Mouse (Mus musculus) midbrain, embryonic 11.5 days (tissue): ENCODE results near the gene Cfap161. TPM values are rescaled to one million over a fixed set of nuclear protein-coding genes. Genes with fewer than 3 reads are reported as not detected.

Experiments used
- ATAC-seq: fragments of 200-750 bp; cut with Nextera tagmentation; 2 replicates; pipeline ENCODE4 v1.8.0; 2017; ENCODE audit warnings: moderate TSS enrichment, moderate library complexity; ENCODE audit not compliant: low FRiP score
- DNase-seq: peaks from one replicate; pipeline ENCODE4 v3.0.0; 2015; ENCODE audit warnings: low spot score; ENCODE audit errors: missing footprints
- H3K27ac ChIP-seq: fragments of 300-500 bp; sonication (generic); 2 replicates; pipeline ENCODE4 v1.5.1; 2014; ENCODE audit warnings: low read depth, low read length
- H3K27me3 ChIP-seq: fragments of 300-500 bp; sonication (generic); 2 replicates; pipeline ENCODE4 v1.6.1; 2014; ENCODE audit warnings: mild to moderate bottlenecking, low read length, moderate library complexity, mixed read lengths; ENCODE audit not compliant: control insufficient read depth, insufficient read depth
- H3K36me3 ChIP-seq: fragments of 300-500 bp; sonication (generic); 2 replicates; pipeline ENCODE4 v1.6.1; 2014; ENCODE audit warnings: mild to moderate bottlenecking, low read length, moderate library complexity, mixed read lengths; ENCODE audit not compliant: control insufficient read depth, insufficient read depth
- H3K4me1 ChIP-seq: fragments of 300-500 bp; sonication (generic); 2 replicates; pipeline ENCODE4 v1.6.1; 2014; ENCODE audit warnings: low read length; ENCODE audit not compliant: control insufficient read depth, insufficient read depth
- H3K4me2 ChIP-seq: fragments of 300-500 bp; sonication (generic); 2 replicates; pipeline ENCODE4 v1.6.1; 2014; ENCODE audit warnings: mild to moderate bottlenecking, moderate library complexity
- H3K4me3 ChIP-seq: fragments of 300-500 bp; sonication (generic); 2 replicates; pipeline ENCODE4 v1.5.1; 2014; ENCODE audit warnings: low read depth, low read length
- H3K9ac ChIP-seq: fragments of 300-500 bp; sonication (generic); 2 replicates; pipeline ENCODE4 v1.6.1; 2014; ENCODE audit warnings: low read length
- H3K9me3 ChIP-seq: fragments of 300-500 bp; sonication (generic); 2 replicates; pipeline ENCODE4 v1.6.1; 2016; ENCODE audit warnings: low read length; ENCODE audit not compliant: control insufficient read depth
- WGBS: fragments of 180-500 bp; shearing (Covaris S2); extraction: QIAGEN DNeasy Blood & Tissue Kit; methylation state at CpG from one replicate; pipeline ENCODE4 v1.1.7; 2014; 5-methylcytosine and 5-hydroxymethylcytosine counted together
- polyA plus RNA-seq: library from polyadenylated mRNA; unstranded; fragments of >200 nt; fragmentation: Nextera tagmentation; extraction: Ambion mirVana; gene quantifications from 2 replicates; pipeline ENCODE4 v1.2.1, GENCODE M21; 2014

Gene Cfap161
- polyA plus RNA-seq, 1 experiment from 2014 or later = not detected

GRCm38 (mm10) chr7:83796177-83796576, 1.5 kb upstream of the Cfap161 start:
- ATAC-seq = no peak

GRCm38 (mm10) chr7:83794006-83794683, 535 bp downstream of the Cfap161 start:
- Histone ChIP-seq H3K27ac (no peak overlapping the region), H3K4me2 (peak overlapping the region; percentile 34; the same call in 1 of the 2 replicates), H3K36me3 (no peaks in the 10 kb centered on the region), H3K9ac (no peak overlapping the region), H3K27me3 (no peaks in the 10 kb centered on the region), H3K4me1 (no peaks in the 10 kb centered on the region; the same call in none of the 2 replicates), H3K9me3 (no peaks in the 10 kb centered on the region), H3K4me3 (no peak overlapping the region)
- WGBS = 53% methylated on average over 11 of the region's 11 CpGs
- DNase-seq = no peak
- ATAC-seq = no peak; the same call in 1 of the 2 replicates

More at GRCm38 (mm10) chr7:83796177-83796576, 1.5 kb upstream of the Cfap161 start:
- no peaks in the 10 kb centered on the region; the same call in none of the 2 replicates for H3K4me1 ChIP-seq
- no peak overlapping the region for H3K9ac ChIP-seq
- no peak overlapping the region for H3K4me3 ChIP-seq
- H3K27ac ChIP-seq = no peak overlapping the region
- 63% methylated on average over 5 of the region's 5 CpGs for WGBS
- H3K36me3 ChIP-seq = no peaks in the 10 kb centered on the region
- H3K4me2 ChIP-seq = no peak overlapping the region
- no peak for DNase-seq
- no peaks in the 10 kb centered on the region for H3K9me3 ChIP-seq
- no peaks in the 10 kb centered on the region for H3K27me3 ChIP-seq

- H3K27me3 ChIP-seq = no peaks in the 10 kb centered on the region
- H3K4me1 ChIP-seq = no peaks in the 10 kb centered on the region
- H3K4me2 ChIP-seq = no peak overlapping the region
- H3K27ac ChIP-seq = no peak overlapping the region
- no peaks in the 10 kb centered on the region for H3K9me3 ChIP-seq
- no peak overlapping the region for H3K4me3 ChIP-seq
- DNase-seq (no peak), ATAC-seq (no peak)
- H3K9ac ChIP-seq = no peak overlapping the region
- no peaks in the 10 kb centered on the region for H3K36me3 ChIP-seq
- WGBS = 86% methylated on average over 4 of the region's 4 CpGs
Observed at GRCm38 (mm10) chr7:83780881-83781280, 13.8 kb downstream of the Cfap161 start.

GRCm38 (mm10) chr7:83780026-83780425, 14.7 kb downstream of the Cfap161 start:
- no peak for ATAC-seq
- Histone ChIP-seq H3K4me1 (no peaks in the 10 kb centered on the region), H3K27ac (no peak overlapping the region), H3K4me2 (no peak overlapping the region), H3K36me3 (no peaks in the 10 kb centered on the region), H3K27me3 (no peaks in the 10 kb centered on the region), H3K4me3 (no peak overlapping the region), H3K9me3 (no peaks in the 10 kb centered on the region), H3K9ac (no peak overlapping the region)
- 86% methylated on average over 4 of the region's 4 CpGs for WGBS
- DNase-seq = no peak

- 69% methylated on average over 2 of the region's 2 CpGs for WGBS
- DNase-seq = no peak
- H3K36me3 ChIP-seq = no peaks in the 10 kb centered on the region
Observed at GRCm38 (mm10) chr7:83779028-83779427, 15.7 kb downstream of the Cfap161 start.

GRCm38 (mm10) chr7:83778516-83778915, 16.2 kb downstream of the Cfap161 start:
- Histone ChIP-seq H3K9me3 (no peaks in the 10 kb centered on the region), H3K36me3 (no peaks in the 10 kb centered on the region), H3K27ac (no peak overlapping the region), H3K4me2 (no peak overlapping the region), H3K4me1 (no peaks in the 10 kb centered on the region), H3K27me3 (no peaks in the 10 kb centered on the region), H3K4me3 (no peak overlapping the region), H3K9ac (no peak overlapping the region)
- WGBS = 76% methylated on average over 2 of the region's 2 CpGs
- ATAC-seq (no peak), DNase-seq (no peak)

More at GRCm38 (mm10) chr7:83779028-83779427, 15.7 kb downstream of the Cfap161 start:
- Histone ChIP-seq H3K9ac (no peak overlapping the region), H3K4me1 (no peaks in the 10 kb centered on the region), H3K9me3 (no peaks in the 10 kb centered on the region), H3K4me3 (no peak overlapping the region), H3K27me3 (no peaks in the 10 kb centered on the region), H3K27ac (no peak overlapping the region), H3K4me2 (no peak overlapping the region)
- no peak for ATAC-seq

- Histone ChIP-seq H3K27ac (no peak overlapping the region), H3K4me1 (no peaks in the 10 kb centered on the region), H3K36me3 (no peaks in the 10 kb centered on the region), H3K4me3 (no peak overlapping the region), H3K27me3 (no peaks in the 10 kb centered on the region), H3K4me2 (no peak overlapping the region), H3K9me3 (no peaks in the 10 kb centered on the region), H3K9ac (no peak overlapping the region)
- ATAC-seq (no peak), DNase-seq (peak; percentile 81)
- 41% methylated on average over 5 of the region's 5 CpGs for WGBS
Observed at GRCm38 (mm10) chr7:83774721-83775120, 20.0 kb downstream of the Cfap161 start.

GRCm38 (mm10) chr7:83763674-83764073, 31.0 kb downstream of the Cfap161 start:
- ATAC-seq (no peak), DNase-seq (no peak)
- no peak overlapping the region for H3K9ac ChIP-seq
- no peaks in the 10 kb centered on the region for H3K9me3 ChIP-seq
- H3K27me3 ChIP-seq = no peaks in the 10 kb centered on the region
- no peaks in the 10 kb centered on the region for H3K36me3 ChIP-seq
- no peak overlapping the region for H3K27ac ChIP-seq
- 79% methylated on average over 3 of the region's 3 CpGs for WGBS
- H3K4me1 ChIP-seq = no peaks in the 10 kb centered on the region
- no peak overlapping the region for H3K4me2 ChIP-seq
- H3K4me3 ChIP-seq = no peak overlapping the region

- no peak for DNase-seq
- no peak overlapping the region for H3K27ac ChIP-seq
- no peaks in the 10 kb centered on the region for H3K4me1 ChIP-seq
- no peak overlapping the region for H3K4me3 ChIP-seq
- no peaks in the 10 kb centered on the region for H3K9me3 ChIP-seq
- H3K27me3 ChIP-seq = no peaks in the 10 kb centered on the region
- no peak overlapping the region for H3K4me2 ChIP-seq
- no peak for ATAC-seq
- 88% methylated on average over 5 of the region's 5 CpGs for WGBS
- no peak overlapping the region for H3K9ac ChIP-seq
- no peaks in the 10 kb centered on the region for H3K36me3 ChIP-seq
Observed at GRCm38 (mm10) chr7:83762336-83762735, 32.3 kb downstream of the Cfap161 start.
